Mouse (Mus musculus) heart, postnatal 36 days (tissue): ENCODE results near the gene Ints5. TPM values are rescaled to one million over a fixed set of nuclear protein-coding genes. Genes with fewer than 3 reads are reported as not detected.

Experiments
- microRNA-seq, 2 experiments: library from miRNA; unstranded; fragments of <30 nt; microRNA quantifications; one replicate each; pipeline ENCODE4 v1.2.0; 2021; ENCODE audit warnings: borderline number of aligned reads in 2 of 2
- total RNA-seq, 2 experiments: library from RNA; stranded (reverse); gene quantifications; 2 replicates each; pipeline ENCODE4 v1.2.3; 2021

Gene Ints5
- total RNA-seq, 2 experiments from 2014 or later = 11.5 to 13.6 TPM

Small RNAs within 50 kb of the gene (microRNA-seq; reads per million reads assigned to microRNA genes)
- 0 to 0.72 reads per million in 2 experiments for gene Mir5136

Other genes starting within 250 kb of the Ints5 start
- gene Chrm1, start 229.2 kb upstream of the Ints5 start, total RNA-seq = not detected
- 10 to 100 TPM; 37.7 to 43.0 TPM for gene Slc3a2, start 169.6 kb upstream of the Ints5 start, total RNA-seq
- gene Wdr74, start 157.2 kb upstream of the Ints5 start, total RNA-seq = 10 to 100 TPM; 22.0 to 22.4 TPM
- gene 1700092M07Rik, start 152.3 kb upstream of the Ints5 start, total RNA-seq = not detected
- 10 to 100 TPM; 28.1 to 29.8 TPM for gene Stx5a, start 151.6 kb upstream of the Ints5 start, total RNA-seq
- gene Nxf1, start 135.9 kb upstream of the Ints5 start, total RNA-seq = 10 to 100 TPM; 36.7 to 37.6 TPM
- gene Tmem223, start 122.0 kb upstream of the Ints5 start, total RNA-seq = 100 to 1,000 TPM; 114 to 117 TPM
- 10 to 100 TPM; 16.5 to 18.0 TPM for gene Tmem179b, start 118.5 kb upstream of the Ints5 start, total RNA-seq
- 1 to 10 TPM; 5.6 to 7.9 TPM for gene Taf6l, start 106.6 kb upstream of the Ints5 start, total RNA-seq
- gene Polr2g, start 94.4 kb upstream of the Ints5 start, total RNA-seq = 10 to 100 TPM; 52.3 to 59.2 TPM
- gene Zbtb3, start 90.5 kb upstream of the Ints5 start, total RNA-seq = 1 to 10 TPM; 1.3 to 1.7 TPM
- 10 to 100 TPM; 11.6 to 14.7 TPM for gene Ttc9c, start 73.7 kb upstream of the Ints5 start, total RNA-seq
- gene Hnrnpul2, start 73.0 kb upstream of the Ints5 start, total RNA-seq = 10 to 100 TPM; 44.6 to 49.8 TPM
- gene AC129217.1, start 63.2 kb upstream of the Ints5 start, total RNA-seq = not detected
- 10 to 100 TPM; 22.0 to 25.2 TPM for gene Bscl2, start 55.5 kb upstream of the Ints5 start, total RNA-seq
- gene Gng3, start 53.8 kb upstream of the Ints5 start, total RNA-seq = not detected
- gene Lrrn4cl, start 42.2 kb upstream of the Ints5 start, total RNA-seq = 1 to 10 TPM; 4.0 to 4.9 TPM
- 100 to 1,000 TPM; 122 to 130 TPM for gene Ubxn1, start 21.5 kb upstream of the Ints5 start, total RNA-seq
- 10 to 100 TPM; 58.7 to 59.0 TPM for gene Uqcc3, start 12.1 kb upstream of the Ints5 start, total RNA-seq
- 1 to 10 TPM; 1.7 to 3.4 TPM for gene Lbhd1, start 9.3 kb upstream of the Ints5 start, total RNA-seq
- gene Gm49403, start 9.1 kb upstream of the Ints5 start, total RNA-seq = not detected
- 10 to 100 TPM; 18.7 to 20.4 TPM for gene 1810009A15Rik, start 4.2 kb upstream of the Ints5 start, total RNA-seq
- not detected for gene Gm49416, start 4.1 kb upstream of the Ints5 start, total RNA-seq
- 10 to 100 TPM; 48.5 to 52.2 TPM for gene Ganab, start 5.1 kb downstream of the Ints5 start, total RNA-seq
- 10 to 100 TPM; 34.5 to 37.6 TPM for gene B3gat3, start 27.4 kb downstream of the Ints5 start, total RNA-seq
- 10 to 100 TPM; 19.8 to 30.2 TPM for gene Rom1, start 36.4 kb downstream of the Ints5 start, total RNA-seq
- 10 to 100 TPM in 1 of 2 experiments, 1 to 10 TPM in 1; 9.5 to 11.0 TPM for gene Eml3, start 36.5 kb downstream of the Ints5 start, total RNA-seq
- gene Mta2, start 48.9 kb downstream of the Ints5 start, total RNA-seq = 10 to 100 TPM; 33.2 to 38.5 TPM
- 1 to 10 TPM; 8.1 to 8.9 TPM for gene Tut1, start 60.8 kb downstream of the Ints5 start, total RNA-seq
- 100 to 1,000 TPM; 246 to 250 TPM for gene Eef1g, start 74.0 kb downstream of the Ints5 start, total RNA-seq
- 100 to 1,000 TPM; 362 to 377 TPM for gene Ahnak, start 96.3 kb downstream of the Ints5 start, total RNA-seq
- gene Scgb1a1, start 195.0 kb downstream of the Ints5 start, total RNA-seq = not detected
- 10 to 100 TPM; 24.3 to 28.4 TPM for gene Asrgl1, start 242.6 kb downstream of the Ints5 start, total RNA-seq